Mouse (Mus musculus) lung, postnatal 0 days (tissue): Measurements from ENCODE around the gene Lrig3. TPM values are rescaled to one million over a fixed set of nuclear protein-coding genes. Genes with fewer than 3 reads are reported as not detected.

Experiments used
- ATAC-seq: fragments of 200-750 bp; cut with Nextera tagmentation; 2 replicates; pipeline ENCODE4 v1.8.0; 2017; ENCODE audit warnings: moderate library complexity
- DNase-seq: peaks from one replicate; pipeline ENCODE4 v3.0.0-alpha.2; 2016; ENCODE audit warnings: low spot score
- H3K27ac ChIP-seq: fragments of 300-500 bp; sonication (generic); 2 replicates; pipeline ENCODE4 v1.5.1; 2014; ENCODE audit warnings: antibody characterized with exemption, mild to moderate bottlenecking, low read length, mixed read lengths
- H3K27me3 ChIP-seq: fragments of 300-500 bp; sonication (generic); replicated peaks from 2 replicates; pipeline ENCODE4 v1.6.1; 2014; ENCODE audit warnings: low read length, mixed read lengths; ENCODE audit not compliant: insufficient read depth
- H3K36me3 ChIP-seq: fragments of 300-500 bp; sonication (generic); 2 replicates; pipeline ENCODE4 v1.6.1; 2014; ENCODE audit warnings: low read length, mixed read lengths; ENCODE audit not compliant: insufficient read depth
- H3K4me1 ChIP-seq: fragments of 300-500 bp; sonication (generic); 2 replicates; pipeline ENCODE4 v1.6.1; 2014; ENCODE audit warnings: antibody characterized with exemption, low read depth, low read length, mixed read lengths; ENCODE audit not compliant: insufficient read depth
- H3K4me2 ChIP-seq: fragments of 300-500 bp; sonication (generic); replicated peaks from 2 replicates; pipeline ENCODE4 v1.6.1; 2014; ENCODE audit warnings: low read depth, mild to moderate bottlenecking, low read length, moderate library complexity, mixed read lengths
- H3K4me3 ChIP-seq: fragments of 300-500 bp; sonication (generic); 2 replicates; pipeline ENCODE4 v1.5.1; 2014; ENCODE audit warnings: low read depth, low read length
- H3K9ac ChIP-seq: fragments of 300-500 bp; sonication (generic); replicated peaks from 2 replicates; pipeline ENCODE4 v1.6.1; 2014; ENCODE audit warnings: low read depth, mild to moderate bottlenecking
- H3K9me3 ChIP-seq: fragments of 300-500 bp; sonication (generic); 2 replicates; pipeline ENCODE4 v1.6.1; 2016; ENCODE audit warnings: low read length, mixed read lengths
- CTCF ChIP-seq: IDR thresholded peaks from 2 replicates; pipeline ENCODE4 v1.5.1; 2016; ENCODE audit warnings: antibody characterized with exemption, mild to moderate bottlenecking
- EP300 ChIP-seq: IDR thresholded peaks from 2 replicates; pipeline ENCODE4 v1.6.1; 2016; ENCODE audit warnings: antibody characterized with exemption, mild to moderate bottlenecking, control low read depth
- WGBS: fragments of 180-500 bp; shearing (Covaris S2); extraction: QIAGEN DNeasy Blood & Tissue Kit; methylation state at CpG from one replicate; pipeline ENCODE4 v1.1.7; 2014; 5-methylcytosine and 5-hydroxymethylcytosine counted together
- polyA plus RNA-seq: library from polyadenylated mRNA; unstranded; fragments of >200 nt; fragmentation: Nextera tagmentation; extraction: Ambion mirVana; gene quantifications from 2 replicates; pipeline ENCODE4 v1.2.1, GENCODE M21; 2015

Gene Lrig3
- polyA plus RNA-seq, 1 experiment from 2014 or later = 4.7 TPM

DNA sequence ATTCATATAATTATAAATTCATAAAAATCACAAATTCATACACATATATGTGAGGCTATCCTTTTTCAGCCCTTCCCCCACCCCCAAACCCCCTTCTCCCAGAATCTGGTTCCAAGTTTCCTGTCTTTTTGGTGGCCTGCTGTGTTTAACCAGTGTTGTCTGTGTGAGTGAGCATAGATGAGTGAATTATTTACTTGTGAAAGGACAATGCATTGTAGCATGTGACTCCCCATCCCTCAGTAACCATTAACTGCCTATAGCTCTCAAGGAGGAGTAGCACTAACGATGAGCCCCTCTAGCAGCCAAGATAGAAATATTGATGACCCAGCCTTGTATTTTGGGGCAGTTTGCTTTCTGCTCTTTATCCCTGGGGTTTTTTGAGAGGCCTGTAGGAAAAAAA, 37.9 kb downstream of the Lrig3 start:
- ATAC-seq = no peak
- no peaks in the 10 kb centered on the region for H3K27me3 ChIP-seq
- TF ChIP-seq EP300 (no peak), CTCF (no peak)
- H3K36me3 ChIP-seq = peaks cover 23% of the 10 kb centered on the region
- H3K9me3 ChIP-seq = no peaks in the 10 kb centered on the region
- no peak overlapping the region for H3K4me2 ChIP-seq
- no peaks in the 10 kb centered on the region for H3K4me1 ChIP-seq
- no peak for DNase-seq
- H3K27ac ChIP-seq = no peak overlapping the region
- H3K4me3 ChIP-seq = no peak overlapping the region
- WGBS = 65% methylated on average over 1 of the region's 1 CpGs
- no peak overlapping the region for H3K9ac ChIP-seq

DNA sequence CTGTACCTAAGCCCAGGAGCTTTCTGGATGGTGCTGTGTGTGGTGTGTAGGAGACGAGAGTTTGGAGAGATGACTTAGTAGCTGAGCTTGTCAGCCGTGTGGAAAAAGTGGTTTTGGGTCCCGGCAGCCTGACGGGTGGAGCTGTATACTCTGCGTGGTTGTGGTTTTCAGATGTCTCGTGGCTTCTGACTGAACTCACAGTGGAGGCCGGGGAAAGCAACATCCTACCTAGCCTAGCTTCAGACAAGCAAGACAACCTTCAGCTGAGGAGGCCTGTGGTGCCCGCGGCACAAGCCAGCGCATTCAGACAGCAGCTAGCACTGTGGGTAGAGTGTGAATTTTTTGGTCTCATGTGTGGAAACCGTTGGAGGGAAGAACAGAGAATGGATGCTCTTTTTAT, 47.7 kb downstream of the Lrig3 start:
- no peaks in the 10 kb centered on the region for H3K9me3 ChIP-seq

DNA sequence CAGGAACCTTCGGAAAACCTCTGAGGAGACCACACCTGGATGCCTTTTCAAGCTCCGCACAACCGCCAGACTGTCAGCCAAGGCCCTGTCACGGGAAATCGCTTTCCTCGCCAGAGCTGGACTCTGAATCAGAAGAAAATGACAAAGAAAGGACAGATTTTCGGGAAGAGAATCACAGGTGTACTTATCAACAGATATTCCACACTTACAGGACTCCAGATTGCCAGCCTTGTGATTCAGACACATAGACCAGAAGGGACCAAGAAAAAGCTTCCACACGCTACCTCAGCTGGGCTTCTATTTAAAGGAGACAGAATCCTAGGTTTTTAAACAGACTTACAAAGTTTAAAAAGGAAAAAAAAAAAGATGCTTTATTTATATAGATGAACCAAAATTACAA, 48.7 kb downstream of the Lrig3 start:
- no peak for TF ChIP-seq EP300
- no peak for TF ChIP-seq CTCF
- H3K4me2 ChIP-seq = no peak overlapping the region
- H3K9ac ChIP-seq = no peak overlapping the region
- no peak for ATAC-seq
- H3K27me3 ChIP-seq = no peaks in the 10 kb centered on the region
- peaks cover 32% of the 10 kb centered on the region; the same call in 1 of the 2 replicates for H3K36me3 ChIP-seq
- no peak overlapping the region for H3K4me3 ChIP-seq
- WGBS = 95% methylated on average over 8 of the region's 8 CpGs
- H3K4me1 ChIP-seq = no peaks in the 10 kb centered on the region
- no peak for DNase-seq
- H3K9me3 ChIP-seq = no peaks in the 10 kb centered on the region
- no peak overlapping the region for H3K27ac ChIP-seq

More for the DNA sequence above, 47.7 kb downstream of the Lrig3 start:
- Histone ChIP-seq H3K9ac (no peak overlapping the region), H3K4me1 (no peaks in the 10 kb centered on the region), H3K4me3 (no peak overlapping the region), H3K36me3 (peaks cover 40% of the 10 kb centered on the region; the same call in 1 of the 2 replicates), H3K27ac (no peak overlapping the region), H3K4me2 (no peak overlapping the region), H3K27me3 (no peaks in the 10 kb centered on the region)
- 85% methylated on average over 11 of the region's 11 CpGs for WGBS
- ATAC-seq (no peak), DNase-seq (no peak)
- no peak for TF ChIP-seq CTCF
- TF ChIP-seq EP300 = no peak

DNA sequence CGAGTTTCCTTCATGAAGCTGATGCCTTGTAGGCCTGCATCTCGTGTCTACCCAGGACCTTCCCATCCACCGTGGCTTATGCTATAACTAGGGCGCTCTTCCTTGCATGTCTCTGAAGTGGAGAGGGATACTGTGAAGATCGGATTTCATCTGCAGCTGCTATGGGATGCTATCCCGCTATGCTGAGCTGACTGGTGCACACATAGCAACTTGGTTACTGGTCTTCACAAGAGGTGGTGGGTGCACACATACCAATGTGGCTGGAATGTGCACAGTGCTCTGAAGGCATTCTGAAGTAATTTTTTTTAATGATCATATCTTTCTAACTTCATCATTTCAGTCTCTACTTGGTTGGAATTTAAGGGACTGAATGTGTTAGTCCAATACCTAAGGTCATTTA, 49.7 kb downstream of the Lrig3 start:
- Histone ChIP-seq H3K4me2 (no peak overlapping the region), H3K4me3 (no peak overlapping the region), H3K36me3 (peaks cover 23% of the 10 kb centered on the region; the same call in 1 of the 2 replicates), H3K9me3 (no peaks in the 10 kb centered on the region), H3K4me1 (no peaks in the 10 kb centered on the region), H3K9ac (no peak overlapping the region), H3K27ac (no peak overlapping the region), H3K27me3 (no peaks in the 10 kb centered on the region)
- ATAC-seq = no peak
- no peak for TF ChIP-seq CTCF
- TF ChIP-seq EP300 = no peak
- 87% methylated on average over 6 of the region's 6 CpGs for WGBS
- no peak for DNase-seq

DNA sequence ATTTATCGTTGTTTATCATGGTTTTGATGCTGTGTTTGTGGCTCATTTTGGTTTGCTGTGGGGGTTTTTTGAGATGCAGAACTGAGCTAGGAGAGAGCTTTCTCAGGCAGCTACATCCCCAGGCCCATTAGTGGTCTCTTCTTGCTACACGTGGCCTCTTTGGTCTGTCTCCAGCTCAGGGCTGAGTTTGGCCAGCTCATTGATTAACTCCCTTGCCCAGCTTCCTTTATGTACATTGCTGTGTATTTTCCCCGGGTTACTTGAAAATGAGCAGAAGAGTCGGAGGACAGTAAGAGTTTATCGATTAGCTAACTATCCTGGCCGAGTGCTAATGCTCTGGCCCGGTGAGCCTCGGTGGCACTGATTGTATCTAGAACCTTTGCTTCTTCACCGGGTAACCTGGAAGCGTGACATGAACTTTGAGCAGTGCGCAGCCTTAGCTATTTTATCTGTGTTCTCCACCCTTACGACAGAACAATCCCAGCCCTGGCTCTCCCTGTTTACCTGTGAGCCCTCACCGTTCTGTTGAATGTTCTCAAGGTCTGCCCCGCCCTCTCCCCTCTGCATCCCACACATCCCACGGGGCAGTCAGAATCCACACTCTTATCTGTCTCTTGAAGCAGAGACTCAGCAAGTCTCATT, 53.5 kb downstream of the Lrig3 start:
- H3K27ac ChIP-seq = no peak overlapping the region
- H3K27me3 ChIP-seq = no peaks in the 10 kb centered on the region
- WGBS = 67% methylated on average over 15 of the region's 15 CpGs
- peaks cover 8% of the 10 kb centered on the region; the same call in 1 of the 2 replicates for H3K36me3 ChIP-seq
- DNase-seq = no peak
- TF ChIP-seq CTCF (no peak), EP300 (no peak)
- no peaks in the 10 kb centered on the region for H3K4me1 ChIP-seq
- no peak overlapping the region for H3K4me2 ChIP-seq
- no peaks in the 10 kb centered on the region for H3K9me3 ChIP-seq
- no peak for ATAC-seq
- no peak overlapping the region for H3K4me3 ChIP-seq
- H3K9ac ChIP-seq = no peak overlapping the region

DNA sequence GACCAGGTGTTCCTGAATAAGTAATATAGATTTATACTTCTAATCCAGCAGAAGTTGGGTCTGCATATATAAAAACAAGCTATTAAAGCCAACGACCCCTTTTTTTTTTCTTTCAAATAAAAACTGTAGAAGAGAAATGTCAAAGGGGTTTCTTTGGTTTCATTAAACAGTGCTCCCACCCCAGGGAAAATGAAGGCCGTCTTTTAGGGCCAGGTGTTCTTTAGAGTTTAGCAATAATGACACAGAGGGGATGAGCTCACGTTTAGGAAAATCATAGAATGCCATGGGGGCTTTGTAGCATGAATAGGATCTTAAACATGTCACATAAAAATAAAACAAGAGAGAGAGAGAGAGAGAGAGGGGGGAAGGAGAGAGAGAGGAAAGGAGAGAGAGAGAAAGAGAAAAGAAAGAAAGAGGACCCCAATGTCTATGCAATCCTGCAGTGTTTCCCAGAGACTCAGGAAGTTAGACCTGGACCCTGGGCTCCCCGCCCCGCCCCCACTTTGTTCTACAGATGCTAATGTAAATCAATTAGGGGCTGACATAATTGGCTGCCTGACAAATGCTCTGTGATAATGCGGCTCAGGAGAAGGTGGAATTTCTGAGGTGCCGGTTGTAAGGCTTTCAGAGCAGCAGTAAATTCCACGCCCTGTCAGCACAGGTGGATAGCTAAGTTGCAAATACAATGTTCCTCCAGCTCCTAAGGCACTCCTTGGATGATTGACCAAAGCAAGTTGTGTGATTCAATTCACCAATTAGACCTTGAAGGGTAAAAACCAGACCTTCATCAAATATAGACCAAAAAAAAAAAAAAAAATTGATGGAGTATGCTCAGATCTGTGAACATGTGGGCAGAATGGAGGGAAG, 62.8 kb downstream of the Lrig3 start:
- DNase-seq = no peak
- Histone ChIP-seq H3K9ac (no peak overlapping the region), H3K36me3 (no peaks in the 10 kb centered on the region), H3K4me1 (no peaks in the 10 kb centered on the region), H3K27ac (no peak overlapping the region), H3K9me3 (no peaks in the 10 kb centered on the region), H3K4me3 (no peak overlapping the region), H3K4me2 (no peak overlapping the region), H3K27me3 (no peaks in the 10 kb centered on the region)
- TF ChIP-seq EP300 = no peak
- ATAC-seq = no peak
- 33% methylated on average over 8 of the region's 8 CpGs for WGBS
